Mouse (Mus musculus): ENCODE data around the gene Ppp1r27. TPM values are rescaled to one million over a fixed set of nuclear protein-coding genes. Genes with fewer than 3 reads are reported as not detected.
A peak's percentile ranks its signal among the peaks of the same experiment; 100 is the strongest.

The Ppp1r27 gene
- polyA plus RNA-seq, 1 experiment from 2014 or later, result 1.2 TPM

- H3K27me3 ChIP-seq (ENCODE audit: control insufficient read depth, insufficient read depth, low read depth, low read length), result no peaks in the 10 kb centered on the region
- 34% methylated on average over 10 of the region's 10 CpGs for whole genome bisulfite sequencing (ENCODE audit: insufficient replicate concordance)
- H3K27ac ChIP-seq (ENCODE audit: low read length), result peak overlapping the region; percentile 52
- no peak overlapping the region for H3K9ac ChIP-seq (ENCODE audit: low read depth, low read length)
- no peak overlapping the region for H3K4me3 ChIP-seq (ENCODE audit: low read depth, low read length)
- H3K36me3 ChIP-seq (ENCODE audit: control insufficient read depth, insufficient read depth), result no peaks in the 10 kb centered on the region
- no peak overlapping the region for H3K4me2 ChIP-seq (ENCODE audit: low read depth, low read length)
- H3K9me3 ChIP-seq (replicated peaks; ENCODE audit: control insufficient read depth, low read length), result no peaks in the 10 kb centered on the region
- peaks cover 15% of the 10 kb centered on the region for H3K4me1 ChIP-seq (ENCODE audit: control insufficient read depth, low read depth, low read length)
- peak; percentile 69 for ATAC-seq (ENCODE audit: low read depth)
Measured at GRCm38 (mm10) chr11:120539285-120540014, 11.5 kb downstream of the Ppp1r27 start.

- ATAC-seq (ENCODE audit: low read depth), result no peak
- WGBS (ENCODE audit: insufficient replicate concordance), result 23% methylated on average over 8 of the region's 8 CpGs
Measured at GRCm38 (mm10) chr11:120538955-120539284, 12.0 kb downstream of the Ppp1r27 start.

GRCm38 (mm10) chr11:120538485-120538884 lies 12.4 kb downstream of the Ppp1r27 start:
- peaks cover 15% of the 10 kb centered on the region for H3K4me1 ChIP-seq (ENCODE audit: control insufficient read depth, low read depth, low read length)
- H3K4me2 ChIP-seq (ENCODE audit: low read depth, low read length), result no peak overlapping the region
- no peaks in the 10 kb centered on the region for H3K9me3 ChIP-seq (replicated peaks; ENCODE audit: control insufficient read depth, low read length)
- 61% methylated on average over 3 of the region's 3 CpGs for whole genome bisulfite sequencing (ENCODE audit: insufficient replicate concordance)
- H3K9ac ChIP-seq (ENCODE audit: low read depth, low read length), result no peak overlapping the region
- H3K27ac ChIP-seq (ENCODE audit: low read length), result peak overlapping the region; percentile 47
- H3K36me3 ChIP-seq (ENCODE audit: control insufficient read depth, insufficient read depth), result no peaks in the 10 kb centered on the region
- no peak for ATAC-seq (ENCODE audit: low read depth)
- no peaks in the 10 kb centered on the region for H3K27me3 ChIP-seq (ENCODE audit: control insufficient read depth, insufficient read depth, low read depth, low read length)
- no peak overlapping the region for H3K4me3 ChIP-seq (ENCODE audit: low read depth, low read length)

More at GRCm38 (mm10) chr11:120538955-120539284, 12.0 kb downstream of the Ppp1r27 start:
- Histone ChIP-seq H3K27ac (ENCODE audit: low read length) (peak overlapping the region; percentile 47), H3K36me3 (ENCODE audit: control insufficient read depth, insufficient read depth) (no peaks in the 10 kb centered on the region), H3K4me1 (ENCODE audit: control insufficient read depth, low read depth, low read length) (peaks cover 15% of the 10 kb centered on the region), H3K27me3 (ENCODE audit: control insufficient read depth, insufficient read depth, low read depth, low read length) (no peaks in the 10 kb centered on the region), H3K4me2 (ENCODE audit: low read depth, low read length) (no peak overlapping the region), H3K9ac (ENCODE audit: low read depth, low read length) (no peak overlapping the region), H3K9me3 (replicated peaks; ENCODE audit: control insufficient read depth, low read length) (no peaks in the 10 kb centered on the region), H3K4me3 (ENCODE audit: low read depth, low read length) (no peak overlapping the region)

- no peak for ATAC-seq (ENCODE audit: low read depth)
- WGBS (ENCODE audit: insufficient replicate concordance), result 57% methylated on average over 3 of the region's 3 CpGs
- Histone ChIP-seq H3K27ac (ENCODE audit: low read length) (no peak overlapping the region), H3K9me3 (replicated peaks; ENCODE audit: control insufficient read depth, low read length) (no peaks in the 10 kb centered on the region), H3K4me3 (ENCODE audit: low read depth, low read length) (no peak overlapping the region), H3K36me3 (ENCODE audit: control insufficient read depth, insufficient read depth) (no peaks in the 10 kb centered on the region), H3K4me1 (ENCODE audit: control insufficient read depth, low read depth, low read length) (peaks cover 15% of the 10 kb centered on the region), H3K4me2 (ENCODE audit: low read depth, low read length) (no peak overlapping the region), H3K27me3 (ENCODE audit: control insufficient read depth, insufficient read depth, low read depth, low read length) (peaks cover 25% of the 10 kb centered on the region), H3K9ac (ENCODE audit: low read depth, low read length) (no peak overlapping the region)
Measured at GRCm38 (mm10) chr11:120535804-120536203, 15.1 kb downstream of the Ppp1r27 start.

- no peak for ATAC-seq (ENCODE audit: low read depth)
- H3K36me3 ChIP-seq (ENCODE audit: control insufficient read depth, insufficient read depth), result no peaks in the 10 kb centered on the region
- H3K4me2 ChIP-seq (ENCODE audit: low read depth, low read length), result no peak overlapping the region
- H3K4me1 ChIP-seq (ENCODE audit: control insufficient read depth, low read depth, low read length), result peaks cover 15% of the 10 kb centered on the region
- H3K27me3 ChIP-seq (ENCODE audit: control insufficient read depth, insufficient read depth, low read depth, low read length), result peaks cover 31% of the 10 kb centered on the region
- WGBS (ENCODE audit: insufficient replicate concordance), result 52% methylated on average over 3 of the region's 3 CpGs
- no peak overlapping the region for H3K9ac ChIP-seq (ENCODE audit: low read depth, low read length)
- H3K4me3 ChIP-seq (ENCODE audit: low read depth, low read length), result no peak overlapping the region
- H3K9me3 ChIP-seq (replicated peaks; ENCODE audit: control insufficient read depth, low read length), result no peaks in the 10 kb centered on the region
- H3K27ac ChIP-seq (ENCODE audit: low read length), result no peak overlapping the region
Measured at GRCm38 (mm10) chr11:120535145-120535544, 15.8 kb downstream of the Ppp1r27 start.

- 66% methylated on average over 8 of the region's 8 CpGs for WGBS (ENCODE audit: insufficient replicate concordance)
- Histone ChIP-seq H3K9me3 (replicated peaks; ENCODE audit: control insufficient read depth, low read length) (no peaks in the 10 kb centered on the region), H3K36me3 (ENCODE audit: control insufficient read depth, insufficient read depth) (no peaks in the 10 kb centered on the region), H3K27me3 (ENCODE audit: control insufficient read depth, insufficient read depth, low read depth, low read length) (peaks cover 42% of the 10 kb centered on the region), H3K4me3 (ENCODE audit: low read depth, low read length) (no peak overlapping the region), H3K27ac (ENCODE audit: low read length) (no peak overlapping the region), H3K4me2 (ENCODE audit: low read depth, low read length) (no peak overlapping the region), H3K9ac (ENCODE audit: low read depth, low read length) (no peak overlapping the region), H3K4me1 (ENCODE audit: control insufficient read depth, low read depth, low read length) (peaks cover 6% of the 10 kb centered on the region)
- no peak for ATAC-seq (ENCODE audit: low read depth)
Measured at GRCm38 (mm10) chr11:120534093-120534492, 16.8 kb downstream of the Ppp1r27 start.

- WGBS (ENCODE audit: insufficient replicate concordance), result 23% methylated on average over 9 of the region's 9 CpGs
- Histone ChIP-seq H3K9me3 (replicated peaks; ENCODE audit: control insufficient read depth, low read length) (no peaks in the 10 kb centered on the region), H3K9ac (ENCODE audit: low read depth, low read length) (no peak overlapping the region), H3K27ac (ENCODE audit: low read length) (no peak overlapping the region), H3K36me3 (ENCODE audit: control insufficient read depth, insufficient read depth) (no peaks in the 10 kb centered on the region), H3K4me2 (ENCODE audit: low read depth, low read length) (peak overlapping the region; percentile 54), H3K27me3 (ENCODE audit: control insufficient read depth, insufficient read depth, low read depth, low read length) (peaks cover 50% of the 10 kb centered on the region), H3K4me1 (ENCODE audit: control insufficient read depth, low read depth, low read length) (peaks cover 10% of the 10 kb centered on the region), H3K4me3 (ENCODE audit: low read depth, low read length) (peak overlapping the region; percentile 57)
- ATAC-seq (ENCODE audit: low read depth), result no peak
Measured at GRCm38 (mm10) chr11:120531646-120532045, 19.3 kb downstream of the Ppp1r27 start.

GRCm38 (mm10) chr11:120530085-120530964 lies 20.6 kb downstream of the Ppp1r27 start, which contains the start of gene Gcgr:
Gene Gcgr, plus strand, starts transcription at chr11:120530699.
- Histone ChIP-seq H3K4me1 (ENCODE audit: control insufficient read depth, low read depth, low read length) (peaks cover 10% of the 10 kb centered on the region), H3K4me2 (ENCODE audit: low read depth, low read length) (peak within 1 kb of the TSS; percentile 54), H3K36me3 (ENCODE audit: control insufficient read depth, insufficient read depth) (no peaks in the 10 kb centered on the region), H3K9me3 (replicated peaks; ENCODE audit: control insufficient read depth, low read length) (no peaks in the 10 kb centered on the region), H3K9ac (ENCODE audit: low read depth, low read length) (peak within 1 kb of the TSS; percentile 62), H3K27ac (ENCODE audit: low read length) (peak within 1 kb of the TSS; percentile 72), H3K4me3 (ENCODE audit: low read depth, low read length) (peak within 1 kb of the TSS; percentile 57), H3K27me3 (ENCODE audit: control insufficient read depth, insufficient read depth, low read depth, low read length) (peaks cover 50% of the 10 kb centered on the region)
- 8% methylated on average over 61 of the region's 62 CpGs for WGBS (ENCODE audit: insufficient replicate concordance)
- no peak; the same call in 1 of the 2 replicates for ATAC-seq (ENCODE audit: low read depth)

- WGBS (ENCODE audit: insufficient replicate concordance), result 57% methylated on average over 4 of the region's 4 CpGs
- Histone ChIP-seq H3K9me3 (replicated peaks; ENCODE audit: control insufficient read depth, low read length) (no peaks in the 10 kb centered on the region), H3K27ac (ENCODE audit: low read length) (peak overlapping the region; percentile 72), H3K4me3 (ENCODE audit: low read depth, low read length) (no peak overlapping the region), H3K4me1 (ENCODE audit: control insufficient read depth, low read depth, low read length) (peaks cover 10% of the 10 kb centered on the region), H3K36me3 (ENCODE audit: control insufficient read depth, insufficient read depth) (no peaks in the 10 kb centered on the region), H3K9ac (ENCODE audit: low read depth, low read length) (no peak overlapping the region), H3K4me2 (ENCODE audit: low read depth, low read length) (no peak overlapping the region), H3K27me3 (ENCODE audit: control insufficient read depth, insufficient read depth, low read depth, low read length) (peaks cover 50% of the 10 kb centered on the region)
- ATAC-seq (ENCODE audit: low read depth), result peak; percentile 57
Measured at GRCm38 (mm10) chr11:120528903-120529302, 22.0 kb downstream of the Ppp1r27 start.

Data from liver, embryonic 16.5 days (tissue).